Mouse (Mus musculus) heart, embryonic 15.5 days (tissue): ENCODE measurements around the gene Phtf2. TPM values are rescaled to one million over a fixed set of nuclear protein-coding genes. Genes with fewer than 3 reads are reported as not detected.

Experiments
- ATAC-seq: fragments of 200-750 bp; cut with Nextera tagmentation; replicated peaks from 2 replicates; pipeline ENCODE4 v1.8.0; 2017; ENCODE audit warnings: low read depth, moderate TSS enrichment; ENCODE audit not compliant: insufficient number of reproducible peaks, insufficient read depth, low FRiP score
- H3K27ac ChIP-seq: fragments of 300-500 bp; sonication (generic); 2 replicates; pipeline ENCODE4 v1.5.1; 2015; ENCODE audit warnings: mild to moderate bottlenecking, inconsistent platforms
- H3K27me3 ChIP-seq: fragments of 300-500 bp; sonication (generic); 2 replicates; pipeline ENCODE4 v1.6.1; 2015; ENCODE audit warnings: inconsistent platforms
- H3K36me3 ChIP-seq: fragments of 300-500 bp; sonication (generic); 2 replicates; pipeline ENCODE4 v1.6.1; 2015; ENCODE audit warnings: mild to moderate bottlenecking, inconsistent platforms
- H3K4me1 ChIP-seq: fragments of 300-500 bp; sonication (generic); replicated peaks from 2 replicates; pipeline ENCODE4 v1.6.1; 2015; ENCODE audit warnings: inconsistent platforms
- H3K4me2 ChIP-seq: fragments of 300-500 bp; sonication (generic); 2 replicates; pipeline ENCODE4 v1.6.1; 2015; ENCODE audit warnings: inconsistent platforms, mild to moderate bottlenecking, moderate library complexity
- H3K4me3 ChIP-seq: fragments of 300-500 bp; sonication (generic); 2 replicates; pipeline ENCODE4 v1.5.1; 2015; ENCODE audit warnings: mild to moderate bottlenecking, inconsistent platforms
- H3K9ac ChIP-seq: fragments of 300-500 bp; sonication (generic); 2 replicates; pipeline ENCODE4 v1.6.1; 2015; ENCODE audit warnings: mild to moderate bottlenecking, inconsistent platforms
- H3K9me3 ChIP-seq: fragments of 300-500 bp; sonication (generic); replicated peaks from 2 replicates; pipeline ENCODE4 v1.6.1; 2016; ENCODE audit warnings: inconsistent platforms
- WGBS: fragments of 180-500 bp; shearing (Covaris S2); methylation state at CpG from one replicate; pipeline ENCODE4 v1.1.7; 2015; ENCODE audit warnings: mixed read lengths; 5-methylcytosine and 5-hydroxymethylcytosine counted together
- polyA plus RNA-seq: library from polyadenylated mRNA; unstranded; fragments of >200 nt; fragmentation: Nextera tagmentation; extraction: Ambion mirVana; gene quantifications from 2 replicates; pipeline ENCODE4 v1.2.1, GENCODE M21; 2015

The Phtf2 gene
- polyA plus RNA-seq, 1 experiment from 2014 or later, result 32.9 TPM

GRCm38 (mm10) chr5:20861901-20862300, 20.0 kb downstream of the Phtf2 start:
- Histone ChIP-seq H3K27me3 (no peaks in the 10 kb centered on the region), H3K4me1 (no peaks in the 10 kb centered on the region), H3K4me3 (no peak overlapping the region), H3K36me3 (no peaks in the 10 kb centered on the region), H3K27ac (no peak overlapping the region), H3K4me2 (no peak overlapping the region), H3K9me3 (no peaks in the 10 kb centered on the region), H3K9ac (no peak overlapping the region)
- WGBS, result 88% methylated on average over 2 of the region's 2 CpGs
- no peak for ATAC-seq

DNA sequence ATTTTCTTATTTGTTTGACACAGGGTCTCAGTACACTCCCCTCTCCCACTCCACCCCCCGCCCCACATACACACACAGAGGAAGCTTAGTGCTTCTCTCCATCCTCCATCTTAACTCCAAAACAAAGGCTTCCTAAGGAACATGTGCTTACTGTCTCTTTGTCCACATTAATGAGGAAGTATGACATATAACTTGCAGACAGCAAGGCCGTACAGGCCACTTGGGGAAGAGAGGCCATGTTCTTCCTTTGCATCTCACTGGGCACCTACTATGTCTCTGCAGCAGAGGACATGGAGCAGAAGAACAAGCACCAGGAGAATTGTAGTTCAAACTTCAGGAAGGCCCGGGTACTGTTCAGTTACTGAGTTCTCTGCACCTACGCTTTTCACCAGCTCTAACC, 21.4 kb downstream of the Phtf2 start:
- H3K4me1 ChIP-seq, result no peaks in the 10 kb centered on the region
- no peak overlapping the region for H3K9ac ChIP-seq
- H3K9me3 ChIP-seq, result no peaks in the 10 kb centered on the region
- no peak overlapping the region for H3K4me3 ChIP-seq
- no peak overlapping the region for H3K4me2 ChIP-seq
- H3K27ac ChIP-seq, result no peak overlapping the region
- WGBS, result 91% methylated on average over 4 of the region's 4 CpGs
- no peaks in the 10 kb centered on the region for H3K36me3 ChIP-seq
- no peak for ATAC-seq
- H3K27me3 ChIP-seq, result no peaks in the 10 kb centered on the region

GRCm38 (mm10) chr5:20858404-20858803, 23.5 kb downstream of the Phtf2 start:
- Histone ChIP-seq H3K9ac (no peak overlapping the region), H3K4me1 (no peaks in the 10 kb centered on the region), H3K27me3 (no peaks in the 10 kb centered on the region), H3K4me2 (no peak overlapping the region), H3K27ac (no peak overlapping the region), H3K36me3 (no peaks in the 10 kb centered on the region), H3K9me3 (no peaks in the 10 kb centered on the region), H3K4me3 (no peak overlapping the region)
- WGBS, result 88% methylated on average over 2 of the region's 2 CpGs
- ATAC-seq, result no peak

- H3K4me2 ChIP-seq, result no peak overlapping the region
- no peak overlapping the region for H3K9ac ChIP-seq
- 81% methylated on average over 4 of the region's 4 CpGs for WGBS
- no peaks in the 10 kb centered on the region for H3K36me3 ChIP-seq
- ATAC-seq, result no peak
- H3K4me3 ChIP-seq, result no peak overlapping the region
- 0 out of 2 replicates have a peak, but pooled peaks cover 3% of the 10 kb centered on the region for H3K4me1 ChIP-seq
- no peaks in the 10 kb centered on the region for H3K9me3 ChIP-seq
- no peak overlapping the region for H3K27ac ChIP-seq
- no peaks in the 10 kb centered on the region for H3K27me3 ChIP-seq
Measured at GRCm38 (mm10) chr5:20855066-20855465, 26.9 kb downstream of the Phtf2 start.

DNA sequence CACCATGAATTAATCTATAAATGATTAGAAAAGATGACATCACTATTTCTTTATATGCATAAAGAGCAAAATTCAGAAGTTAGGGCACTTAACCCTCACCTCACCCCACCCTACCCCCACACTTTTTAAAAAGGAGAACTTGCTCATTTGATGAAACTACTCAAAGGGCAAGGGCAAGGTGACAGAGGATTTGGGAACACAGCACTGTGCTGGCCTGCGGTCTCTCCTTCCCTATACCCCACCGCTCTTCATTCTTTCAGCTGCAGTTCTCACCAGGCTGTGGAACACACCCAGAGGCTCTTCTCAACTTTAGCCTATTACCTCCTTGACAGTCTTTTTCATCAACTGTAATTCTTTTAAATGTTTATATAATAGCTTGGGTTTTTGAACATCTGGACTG, 34.9 kb downstream of the Phtf2 start:
- ATAC-seq, result no peak
- H3K4me1 ChIP-seq, result 0 out of 2 replicates have a peak, but pooled peaks cover 4% of the 10 kb centered on the region
- WGBS, result 98% methylated on average over 2 of the region's 2 CpGs
- H3K27ac ChIP-seq, result no peak overlapping the region
- no peaks in the 10 kb centered on the region for H3K36me3 ChIP-seq
- H3K9me3 ChIP-seq, result no peaks in the 10 kb centered on the region
- H3K4me2 ChIP-seq, result no peak overlapping the region
- H3K4me3 ChIP-seq, result no peak overlapping the region
- H3K9ac ChIP-seq, result no peak overlapping the region
- H3K27me3 ChIP-seq, result no peaks in the 10 kb centered on the region

DNA sequence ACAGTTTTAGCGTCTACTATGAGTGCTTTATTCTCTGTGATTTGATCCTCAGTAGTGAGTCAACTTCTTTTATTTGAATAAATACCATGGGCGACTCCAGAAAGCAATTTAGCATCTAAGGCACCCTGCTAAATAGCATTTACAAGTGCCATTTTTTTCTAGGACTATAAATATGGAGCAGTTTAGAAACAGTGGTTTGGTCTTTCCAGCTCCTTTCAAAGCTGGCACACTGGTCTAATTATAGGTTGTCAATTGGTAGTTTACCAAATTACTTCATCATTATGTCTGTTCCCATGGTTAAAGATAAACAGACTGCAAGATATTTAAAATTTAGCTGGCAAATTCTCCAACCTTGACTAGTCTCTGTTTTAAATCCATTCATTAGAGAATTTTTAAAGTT, 38.1 kb downstream of the Phtf2 start:
- no peak overlapping the region for H3K4me3 ChIP-seq
- no peak overlapping the region for H3K4me2 ChIP-seq
- no peak for ATAC-seq
- no peaks in the 10 kb centered on the region for H3K27me3 ChIP-seq
- no peaks in the 10 kb centered on the region for H3K36me3 ChIP-seq
- no peak overlapping the region for H3K27ac ChIP-seq
- no peaks in the 10 kb centered on the region for H3K9me3 ChIP-seq
- 87% methylated on average over 2 of the region's 2 CpGs for WGBS
- H3K4me1 ChIP-seq, result peaks cover 11% of the 10 kb centered on the region
- H3K9ac ChIP-seq, result no peak overlapping the region

- Histone ChIP-seq H3K4me3 (no peak overlapping the region), H3K4me1 (peaks cover 11% of the 10 kb centered on the region), H3K9ac (no peak overlapping the region), H3K4me2 (no peak overlapping the region), H3K9me3 (no peaks in the 10 kb centered on the region), H3K27me3 (no peaks in the 10 kb centered on the region), H3K27ac (no peak overlapping the region), H3K36me3 (no peaks in the 10 kb centered on the region)
- WGBS, result 56% methylated on average over 2 of the region's 3 CpGs
- ATAC-seq, result no peak
Measured at GRCm38 (mm10) chr5:20843405-20843804, 38.5 kb downstream of the Phtf2 start.

- no peaks in the 10 kb centered on the region for H3K27me3 ChIP-seq
- no peaks in the 10 kb centered on the region for H3K36me3 ChIP-seq
- H3K27ac ChIP-seq, result no peak overlapping the region
- no peak overlapping the region for H3K9ac ChIP-seq
- H3K9me3 ChIP-seq, result no peaks in the 10 kb centered on the region
- H3K4me1 ChIP-seq, result peaks cover 7% of the 10 kb centered on the region
- H3K4me2 ChIP-seq, result no peak overlapping the region
- WGBS, result 96% methylated on average over 1 of the region's 1 CpGs
- no peak overlapping the region for H3K4me3 ChIP-seq
- ATAC-seq, result no peak
Measured at GRCm38 (mm10) chr5:20837082-20837481, 44.8 kb downstream of the Phtf2 start.

- Histone ChIP-seq H3K9ac (no peak overlapping the region), H3K9me3 (no peaks in the 10 kb centered on the region), H3K27me3 (no peaks in the 10 kb centered on the region), H3K4me3 (no peak overlapping the region), H3K4me2 (no peak overlapping the region), H3K36me3 (no peaks in the 10 kb centered on the region), H3K4me1 (no peaks in the 10 kb centered on the region; the same call in 1 of the 2 replicates), H3K27ac (no peak overlapping the region)
- no peak for ATAC-seq
- WGBS, result 93% methylated on average over 1 of the region's 1 CpGs
Measured at GRCm38 (mm10) chr5:20834399-20834798, 47.5 kb downstream of the Phtf2 start.

DNA sequence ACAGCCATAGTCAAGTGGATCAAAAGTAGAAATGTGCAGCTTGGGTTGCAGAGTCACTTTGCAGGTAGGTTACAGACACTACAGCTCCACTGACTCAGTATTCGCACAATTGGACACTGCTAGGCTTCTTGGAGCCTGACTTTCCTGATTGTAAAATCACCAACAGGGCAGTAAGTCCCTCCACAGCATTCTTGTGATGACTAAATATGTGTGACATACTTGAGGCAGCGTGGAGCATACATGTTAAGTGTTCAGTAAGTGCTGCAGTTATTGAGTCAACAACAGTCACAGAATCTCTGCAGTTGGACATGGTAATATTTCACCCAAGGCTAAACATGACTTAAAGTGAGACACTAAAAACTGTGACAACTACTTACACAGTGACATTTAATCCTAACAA, 50.5 kb downstream of the Phtf2 start:
- no peak overlapping the region for H3K9ac ChIP-seq
- no peaks in the 10 kb centered on the region for H3K36me3 ChIP-seq
- no peak overlapping the region for H3K4me2 ChIP-seq
- no peaks in the 10 kb centered on the region for H3K9me3 ChIP-seq
- no peaks in the 10 kb centered on the region for H3K27me3 ChIP-seq
- H3K4me1 ChIP-seq, result no peaks in the 10 kb centered on the region; the same call in 1 of the 2 replicates
- 54% methylated on average over 2 of the region's 2 CpGs for WGBS
- H3K4me3 ChIP-seq, result no peak overlapping the region
- no peak overlapping the region for H3K27ac ChIP-seq
- no peak for ATAC-seq

DNA sequence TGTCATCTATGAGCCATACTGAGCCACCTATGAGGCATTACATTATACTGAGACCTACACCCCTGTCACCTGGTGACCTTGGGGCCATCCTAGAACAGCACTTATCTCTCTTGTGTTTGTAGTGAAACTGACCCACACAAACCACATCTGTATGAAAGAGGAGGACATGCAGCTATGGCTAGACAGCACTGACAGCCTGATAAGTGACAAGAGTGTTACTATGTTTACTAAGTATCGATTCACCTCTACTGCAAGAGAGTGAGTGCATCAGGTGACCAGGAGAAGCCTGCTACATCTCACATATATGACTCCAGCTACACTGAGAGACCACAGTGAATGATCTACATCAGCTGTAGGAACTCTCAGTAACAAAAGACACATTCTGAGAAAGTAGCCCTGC, 51.2 kb downstream of the Phtf2 start:
- Histone ChIP-seq H3K4me2 (no peak overlapping the region), H3K36me3 (no peaks in the 10 kb centered on the region), H3K9ac (no peak overlapping the region), H3K9me3 (no peaks in the 10 kb centered on the region), H3K4me3 (no peak overlapping the region), H3K27ac (no peak overlapping the region), H3K4me1 (no peaks in the 10 kb centered on the region; the same call in 1 of the 2 replicates), H3K27me3 (no peaks in the 10 kb centered on the region)
- ATAC-seq, result no peak
- 45% methylated on average over 1 of the region's 1 CpGs for WGBS

DNA sequence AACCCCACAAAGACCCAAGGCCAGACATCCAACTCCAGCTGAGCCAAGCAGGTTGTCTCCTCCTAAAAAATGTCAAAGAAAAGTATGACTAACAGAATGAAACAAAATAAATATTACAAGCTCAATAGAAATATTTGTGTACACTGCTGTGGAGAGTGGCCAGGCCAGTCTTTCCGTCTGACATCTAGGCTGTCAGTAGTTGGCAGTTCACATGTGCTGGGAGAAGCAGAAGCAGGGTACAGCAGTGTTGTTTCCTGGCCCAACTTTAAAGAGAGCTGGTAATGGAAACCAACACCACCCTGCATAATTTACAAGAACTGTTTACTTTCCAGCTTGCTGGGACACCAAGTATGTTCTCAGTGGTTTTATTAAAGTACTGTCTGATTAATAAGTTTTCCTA, 60.3 kb downstream of the Phtf2 start:
- Histone ChIP-seq H3K27ac (peak overlapping the region; percentile 13; the same call in 1 of the 2 replicates), H3K4me2 (no peak overlapping the region)
- no peak for ATAC-seq

More for the DNA sequence above, 60.3 kb downstream of the Phtf2 start:
- Histone ChIP-seq H3K36me3 (no peaks in the 10 kb centered on the region), H3K4me3 (no peak overlapping the region), H3K9me3 (no peaks in the 10 kb centered on the region), H3K9ac (no peak overlapping the region), H3K4me1 (peaks cover 18% of the 10 kb centered on the region), H3K27me3 (no peaks in the 10 kb centered on the region)
- WGBS, result 47% methylated on average over 1 of the region's 1 CpGs
